Mouse (Mus musculus) gastrocnemius, postnatal 14 days (tissue): ENCODE results near the gene Cnpy2. TPM values are rescaled to one million over a fixed set of nuclear protein-coding genes. Genes with fewer than 3 reads are reported as not detected.
A peak's percentile ranks its signal among the peaks of the same experiment; 100 is the strongest.

Experiments
- DNase-seq: peaks from one replicate; pipeline ENCODE4 v3.0.0; 2021; ENCODE audit warnings: mixed read lengths
- intact Hi-C: fragments of 180-260 bp; cut with DNase I; formaldehyde crosslinking; loops from one replicate; pipeline ENCODE4 v1.15.1; 2025; ENCODE audit warnings: low total_unique reads
- total RNA-seq, 2 experiments: library from RNA; stranded (reverse); gene quantifications; 2 replicates each; pipeline ENCODE4 v1.2.3; 2021

Gene Cnpy2
- total RNA-seq, 2 experiments from 2014 or later, result 47.2 to 55.8 TPM

DNA sequence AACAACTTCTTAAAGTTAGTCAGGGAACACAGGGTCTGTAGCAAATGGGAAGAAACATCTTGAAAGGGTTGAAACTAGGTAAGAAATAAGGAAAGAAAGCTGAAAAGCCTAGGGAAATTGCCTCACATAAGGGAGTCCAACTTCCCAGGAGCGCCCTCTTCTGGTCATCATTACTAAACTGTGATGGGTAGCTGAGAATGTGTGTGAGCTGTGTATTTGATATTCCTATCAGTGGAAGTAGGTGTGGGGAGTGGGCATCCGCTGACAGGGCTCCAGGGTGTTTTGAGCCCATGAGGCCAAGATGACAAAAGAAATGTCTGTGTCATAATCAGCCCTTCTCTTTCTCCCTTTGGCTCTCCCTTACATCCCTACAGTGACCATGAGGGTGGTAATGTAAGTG is 36.5 kb downstream of the Cnpy2 start:
- peak; percentile 49 for DNase-seq
- intact Hi-C loops, result no loop called here

DNA sequence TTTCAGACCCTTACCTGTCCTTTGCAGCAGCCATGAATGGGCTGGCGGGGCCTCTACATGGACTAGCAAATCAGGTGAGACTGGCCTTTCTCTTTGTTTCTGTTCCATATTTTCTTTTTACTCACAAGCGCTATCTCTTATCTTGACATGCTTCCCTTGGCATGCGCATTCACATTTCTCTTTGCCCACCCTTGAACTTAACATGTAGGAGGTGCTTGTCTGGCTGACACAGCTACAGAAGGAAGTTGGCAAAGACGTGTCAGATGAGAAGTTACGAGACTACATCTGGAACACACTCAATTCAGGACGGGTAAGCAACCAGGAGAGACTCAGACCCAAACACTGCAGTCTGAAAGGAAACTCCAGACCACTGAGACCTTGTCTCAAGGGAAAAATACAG is 37.0 kb downstream of the Cnpy2 start:
- DNase-seq, result no peak
- intact Hi-C loops, result no loop called here

DNA sequence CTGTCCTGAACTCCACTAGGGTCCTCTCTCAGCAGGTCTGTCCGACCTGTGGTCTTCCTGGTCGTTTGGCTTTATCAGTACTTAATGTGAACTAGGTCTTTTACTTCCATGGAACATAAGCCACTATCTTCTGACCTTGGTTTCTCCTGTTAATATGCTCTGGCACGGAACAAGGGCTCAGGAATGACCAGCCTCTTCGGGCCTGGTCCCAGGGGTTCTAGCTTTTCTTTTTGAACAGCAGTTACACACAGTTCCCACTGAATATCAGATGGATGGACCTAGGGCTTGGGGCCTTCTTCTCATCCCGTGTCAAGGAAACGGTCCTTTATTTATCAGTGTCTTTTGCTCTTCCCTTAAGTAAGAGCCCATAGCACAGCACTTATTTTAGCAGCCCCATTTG is 39.6 kb downstream of the Cnpy2 start:
- intact Hi-C loops, result no loop called here
- DNase-seq, result no peak

DNA sequence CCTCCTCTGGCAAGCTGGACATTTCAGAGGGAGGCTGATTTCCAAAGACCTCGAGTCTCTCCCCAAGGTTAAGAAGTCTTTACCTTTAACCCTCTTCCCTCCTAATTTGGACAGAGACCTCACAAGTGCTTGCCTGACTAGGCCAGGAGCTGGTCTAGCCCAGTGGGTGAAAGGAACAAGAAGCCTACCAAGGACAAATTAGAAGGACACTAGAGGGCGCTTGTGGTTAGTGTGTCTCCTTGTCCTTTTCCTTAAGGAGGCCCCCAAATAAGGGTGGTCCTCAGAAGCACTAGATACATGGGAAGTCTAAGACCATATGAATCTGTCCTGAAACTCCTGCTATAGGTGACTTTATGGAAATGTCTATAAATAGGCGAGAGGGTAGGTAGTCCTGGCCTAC is 40.3 kb downstream of the Cnpy2 start:
- DNase-seq, result no peak
- intact Hi-C loops, result no loop called here

DNA sequence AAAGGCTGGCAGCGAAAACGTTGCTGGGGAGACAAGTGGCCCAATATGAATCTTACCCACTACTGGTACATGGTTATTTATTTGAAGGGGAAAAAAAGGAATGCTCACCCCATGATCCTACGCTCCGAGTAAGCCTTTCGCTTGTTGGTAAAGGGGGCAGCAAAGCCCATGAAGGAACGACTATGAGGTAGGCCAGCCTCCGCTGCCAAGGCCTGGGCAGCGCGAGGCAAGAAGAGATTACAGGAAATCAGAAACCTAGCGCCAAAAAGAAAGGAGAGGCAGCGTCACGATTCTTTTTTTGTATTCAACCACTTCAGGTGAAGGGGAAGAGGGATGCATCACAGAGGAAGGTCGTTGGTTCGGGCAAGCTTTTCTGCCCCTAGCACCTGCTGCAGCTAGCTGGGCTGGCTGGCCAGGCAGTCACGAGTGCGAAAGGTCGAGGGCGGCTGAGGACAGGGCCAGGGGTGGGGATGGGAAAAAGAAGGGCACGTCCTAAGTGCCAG is 45.7 kb downstream of the Cnpy2 start:
- intact Hi-C loops, result loop anchor here (5.0 kb wide), 1 partner anchor 89 kb away; the partner anchor contains the start of gene Smarcc2
- no peak for DNase-seq

DNA sequence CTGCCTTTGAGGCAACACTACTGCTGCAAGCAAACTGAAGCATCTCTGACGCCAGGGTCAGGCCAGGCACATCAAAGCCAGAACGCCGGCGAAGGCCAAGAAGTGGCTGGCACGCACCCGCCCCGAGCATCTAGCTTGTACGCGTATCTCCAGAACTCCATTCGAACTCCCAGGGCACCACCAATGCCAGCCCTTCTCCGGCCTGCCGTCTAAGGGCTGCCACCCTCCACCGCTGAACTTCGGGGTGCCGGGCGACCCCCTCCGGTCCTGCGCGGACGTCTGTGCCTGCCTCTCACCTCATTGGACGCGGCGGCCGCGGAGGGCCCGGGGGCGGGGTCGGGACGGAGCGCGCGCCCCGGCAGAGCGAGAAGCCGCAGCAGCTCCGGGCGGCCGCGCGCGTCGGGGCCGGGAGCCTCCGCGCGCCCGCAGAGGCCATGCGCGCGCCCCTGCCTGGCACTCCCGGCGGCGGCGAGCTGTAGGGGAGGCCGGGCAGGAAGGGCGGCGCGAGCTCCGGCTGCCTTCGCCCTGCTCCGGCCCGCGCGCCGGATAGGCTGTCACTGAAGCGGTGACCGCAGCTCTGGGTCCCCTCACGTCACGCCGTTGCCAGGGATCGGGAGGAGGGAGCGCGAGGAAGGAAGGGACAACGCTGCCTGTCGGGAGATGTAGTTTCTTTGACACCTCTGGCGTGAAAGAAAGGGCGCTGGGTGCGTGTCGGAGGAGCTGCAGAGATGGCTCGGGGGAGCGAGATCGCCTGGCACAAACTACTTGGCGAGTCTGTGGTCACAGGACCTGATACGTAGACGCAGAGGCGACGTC is 46.4 kb downstream of the Cnpy2 start, which contains the start of gene Coq10a:
Gene Coq10a, minus strand, starts transcription at position 596 of the 816 bp plus-strand sequence.
- intact Hi-C loops, result loop anchor here (5.0 kb wide), 1 partner anchor 89 kb away; the partner anchor contains the start of gene Smarcc2
- peak; percentile 93 for DNase-seq

DNA sequence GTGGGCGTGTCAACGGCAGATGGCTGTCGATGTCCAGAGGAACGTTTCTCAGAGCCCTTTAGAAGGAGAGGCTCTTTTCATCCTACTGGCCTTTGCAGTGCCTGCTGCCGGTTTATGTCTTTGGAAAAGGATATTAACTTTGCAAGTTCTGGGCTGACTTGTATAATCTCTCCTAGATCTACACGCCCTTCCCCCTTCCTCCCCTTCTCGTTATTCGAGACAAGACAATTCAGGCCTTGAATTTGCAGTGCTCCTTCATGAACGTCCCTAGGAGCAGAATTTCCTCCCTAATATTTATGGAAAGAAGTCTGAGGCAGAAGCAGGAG is 46.9 kb downstream of the Cnpy2 start:
- intact Hi-C loops, result loop anchor here (5.0 kb wide), 1 partner anchor 88 kb away; the partner anchor contains the start of gene Smarcc2
- DNase-seq, result no peak

DNA sequence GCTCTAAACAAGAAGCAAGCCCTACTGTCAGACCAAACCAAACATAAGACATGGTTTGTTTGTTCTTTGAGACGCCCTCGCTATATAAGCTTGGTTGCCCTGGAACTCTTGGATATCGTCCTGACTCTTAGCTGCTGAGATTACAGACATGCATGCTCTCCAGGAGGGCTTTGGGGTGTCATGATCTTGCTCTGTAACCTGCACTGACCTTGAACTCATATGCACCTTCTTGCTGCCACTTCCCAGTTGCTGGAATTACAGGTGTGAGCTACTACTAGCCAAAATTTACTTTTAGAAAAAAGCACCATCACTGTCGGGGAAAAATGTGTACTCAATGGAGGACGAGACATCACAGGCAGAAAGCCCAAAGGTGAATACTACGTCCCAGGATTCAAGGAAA is 47.3 kb downstream of the Cnpy2 start:
- intact Hi-C loops, result loop anchor here (5.0 kb wide), 1 partner anchor 88 kb away; the partner anchor contains the start of gene Smarcc2
- DNase-seq, result no peak

DNA sequence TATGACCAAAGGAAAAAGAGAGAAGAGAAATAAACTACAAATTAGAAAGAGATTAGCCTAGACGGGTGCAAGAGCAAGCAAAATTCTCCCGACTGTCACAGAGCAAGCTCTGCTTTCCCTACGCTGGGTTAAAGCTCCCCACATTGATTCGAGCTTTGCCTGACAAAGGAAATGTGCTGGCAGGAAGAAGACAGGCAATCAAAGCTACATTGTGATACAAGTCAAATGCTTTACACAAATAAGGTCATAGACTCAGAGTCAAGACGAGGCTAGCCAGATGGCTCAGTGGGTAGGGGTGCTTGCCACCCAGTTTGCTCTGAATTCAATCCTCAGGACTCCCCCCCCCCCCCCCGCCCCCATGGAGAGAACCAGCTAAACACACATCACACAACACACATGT is 47.8 kb downstream of the Cnpy2 start:
- DNase-seq, result no peak
- intact Hi-C loops, result no loop called here

DNA sequence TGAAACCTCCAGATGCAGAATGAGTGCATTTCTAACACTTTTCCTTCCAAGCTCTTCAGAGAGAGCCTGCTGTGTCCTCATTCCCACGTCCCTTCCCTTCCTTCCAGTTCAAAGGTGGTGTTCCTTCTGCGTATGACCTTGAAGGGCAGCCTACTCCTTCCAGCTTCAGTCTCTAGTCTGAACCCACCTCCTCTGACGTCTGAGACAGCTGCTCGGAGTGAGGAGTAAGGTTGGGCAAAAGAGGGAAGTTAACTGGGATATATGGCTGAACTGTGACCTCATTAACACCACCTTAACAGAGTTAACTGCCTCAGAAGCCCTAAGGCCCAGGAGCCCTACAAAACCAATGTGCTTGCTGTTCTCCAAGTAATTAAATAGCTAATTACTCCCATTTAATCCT is 48.3 kb downstream of the Cnpy2 start:
- intact Hi-C loops, result no loop called here
- no peak for DNase-seq

DNA sequence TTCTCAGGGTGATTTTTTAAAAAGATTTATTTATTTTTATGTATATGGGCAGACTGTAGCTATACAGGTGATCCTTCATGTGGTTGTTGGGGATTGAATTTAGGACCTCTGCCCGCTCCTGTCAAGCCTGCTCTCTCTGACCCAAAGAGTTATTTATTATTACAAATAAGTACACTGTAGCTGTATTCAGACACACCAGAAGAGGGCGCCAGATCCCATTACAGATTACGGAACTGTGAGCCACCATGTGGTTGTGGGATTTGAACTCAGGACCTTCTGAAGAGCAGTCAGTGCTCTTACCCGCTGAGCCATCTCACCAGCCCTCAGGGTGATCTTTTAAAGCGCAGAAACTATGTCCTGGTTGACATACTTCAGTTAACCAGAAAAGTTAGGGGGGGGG is 49.9 kb downstream of the Cnpy2 start:
- intact Hi-C loops, result no loop called here
- no peak for DNase-seq

DNA sequence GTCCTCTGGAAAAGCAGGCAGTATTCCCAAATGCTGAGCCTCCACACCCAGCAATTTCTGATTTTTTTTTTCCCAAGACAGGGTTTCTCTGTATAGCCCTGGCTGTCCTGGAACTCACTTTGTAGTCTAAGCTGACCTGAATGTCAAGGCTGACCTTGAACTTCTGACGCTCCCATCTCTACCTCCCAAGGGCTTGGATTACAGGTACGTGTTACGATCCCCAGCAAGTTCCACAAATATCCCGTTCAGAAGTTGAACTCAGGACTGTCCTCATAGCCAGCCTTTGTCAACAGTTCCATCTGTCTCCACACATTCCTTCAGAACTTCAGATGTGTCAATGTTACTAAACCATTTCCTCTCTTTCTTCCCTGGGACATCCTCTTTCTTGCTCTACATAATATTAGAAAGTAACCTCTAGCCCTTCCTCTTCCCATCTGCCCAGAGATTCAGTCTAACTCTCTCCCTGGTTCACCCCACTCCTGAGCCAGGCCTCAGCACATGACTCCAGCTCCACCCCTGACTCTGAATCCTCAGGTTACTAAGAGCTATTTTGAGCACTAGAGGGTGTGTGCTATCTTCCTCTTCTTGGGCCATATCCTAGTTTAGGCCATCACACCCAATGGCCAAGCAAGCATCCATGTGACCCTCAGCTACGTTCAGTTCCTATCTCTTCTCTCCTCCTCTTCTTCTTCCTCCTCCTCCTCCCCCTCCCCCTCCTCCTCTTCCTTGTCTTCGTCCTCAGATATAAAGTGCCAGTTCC is 50.9 kb downstream of the Cnpy2 start:
- intact Hi-C loops, result no loop called here
- DNase-seq, result peak; percentile 52

DNA sequence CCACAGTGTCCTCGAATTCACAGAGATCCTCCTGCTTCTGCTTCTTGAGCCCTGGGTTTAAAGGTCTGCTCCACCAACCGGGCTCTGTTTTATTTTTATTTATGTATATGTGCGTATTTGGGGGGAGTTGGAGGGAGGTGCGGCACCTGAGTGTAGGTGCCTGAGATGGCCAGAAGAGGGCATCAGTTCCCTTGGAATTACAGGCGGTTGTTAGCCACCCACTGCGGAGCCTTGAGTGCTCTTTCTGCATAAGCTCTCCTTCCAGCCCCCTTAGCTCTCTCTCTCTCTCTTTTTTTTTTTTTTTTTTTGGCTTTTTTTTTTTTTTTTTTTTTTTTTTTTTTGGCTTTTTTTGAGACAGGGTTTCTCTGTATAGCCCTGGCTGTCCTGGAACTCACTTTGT is 52.1 kb downstream of the Cnpy2 start:
- DNase-seq, result no peak
- intact Hi-C loops, result no loop called here

DNA sequence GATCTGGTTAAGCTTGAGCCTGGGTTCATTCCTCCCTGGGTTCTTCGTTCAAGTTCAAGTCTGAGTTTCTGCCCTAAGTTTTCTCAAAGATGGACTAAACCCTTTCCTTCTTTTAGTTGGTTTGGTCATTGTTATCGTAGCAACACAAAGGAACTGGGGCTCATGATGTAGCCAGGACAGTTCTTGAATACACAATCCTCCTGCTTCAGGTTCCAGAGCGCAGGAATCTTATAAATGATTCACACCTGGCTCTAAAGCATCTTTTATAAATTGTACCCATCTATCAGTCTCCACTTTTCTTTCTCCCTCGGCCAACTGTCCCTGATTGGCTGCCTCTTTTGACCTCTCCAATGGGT is 53.8 kb downstream of the Cnpy2 start:
- intact Hi-C loops, result no loop called here

DNA sequence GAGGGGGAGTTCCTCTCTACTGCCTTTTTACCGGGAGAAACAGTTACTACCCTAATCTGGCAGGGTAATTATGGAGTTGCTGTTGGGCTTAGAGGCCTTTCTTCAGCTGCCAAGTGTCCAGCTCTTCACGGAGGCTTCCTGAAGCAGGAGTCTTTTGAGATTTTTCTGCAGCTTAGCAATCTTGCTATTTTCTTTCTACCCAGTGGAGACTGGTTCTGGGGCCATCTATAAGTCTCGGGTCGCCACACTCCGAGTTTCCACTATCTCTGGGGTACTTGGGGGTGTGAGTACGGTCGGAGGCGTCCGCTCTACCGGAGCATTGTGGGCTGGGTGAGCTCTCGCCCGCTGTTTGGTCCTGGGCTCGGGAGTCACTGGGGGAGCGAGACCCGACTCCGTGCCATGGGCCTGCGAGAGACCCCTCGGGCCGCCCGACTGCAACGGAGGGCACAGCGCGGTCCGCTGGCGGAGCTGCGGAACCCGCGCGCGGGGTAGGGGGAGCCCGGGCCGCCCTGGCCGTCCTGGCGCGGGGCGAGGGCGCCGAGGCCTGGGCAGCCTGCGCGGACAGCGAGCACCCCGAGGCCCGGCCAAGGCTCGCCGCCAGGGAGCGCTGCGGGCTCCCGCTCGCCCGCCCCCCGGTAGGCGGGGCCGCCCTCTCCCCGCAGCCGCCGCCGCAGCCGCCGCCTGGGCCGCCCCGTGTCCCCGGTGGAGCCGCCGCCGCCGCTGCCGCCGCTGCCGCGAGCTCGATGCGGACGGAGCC is 54.4 kb downstream of the Cnpy2 start, which contains the start of gene Ankrd52:
Gene Ankrd52, plus strand, starts transcription at position 661 of the 757 bp plus-strand sequence.
- DNase-seq, result peak; percentile 91
- intact Hi-C loops, result no loop called here

More for the DNA sequence above, 53.8 kb downstream of the Cnpy2 start:
- DNase-seq, result no peak

Other genes starting within 250 kb of the Cnpy2 start
- gene Atp5b, start 239.2 kb upstream of the Cnpy2 start, total RNA-seq, result 1,000 to 10,000 TPM; 3,648 to 4,448 TPM
- 10 to 100 TPM; 15.2 to 15.6 TPM for gene Baz2a, start 230.9 kb upstream of the Cnpy2 start, total RNA-seq
- 10 to 100 TPM; 55.2 to 57.9 TPM for gene Rbms2, start 142.2 kb upstream of the Cnpy2 start, total RNA-seq
- 1 to 10 TPM in 1 of 2 experiments, under 1 TPM in 1; 0.88 to 1.1 TPM for gene Gls2, start 128.0 kb upstream of the Cnpy2 start, total RNA-seq
- gene Spryd4, start 110.7 kb upstream of the Cnpy2 start, total RNA-seq, result 10 to 100 TPM; 39.3 to 40.6 TPM
- gene Mip, start 96.6 kb upstream of the Cnpy2 start, total RNA-seq, result not detected
- 1 to 10 TPM; 3.9 to 5.1 TPM for gene Timeless, start 90.4 kb upstream of the Cnpy2 start, total RNA-seq
- not detected for gene Apon, start 68.4 kb upstream of the Cnpy2 start, total RNA-seq
- not detected for gene Apof, start 53.8 kb upstream of the Cnpy2 start, total RNA-seq
- gene Stat2, start 51.9 kb upstream of the Cnpy2 start, total RNA-seq, result 1 to 10 TPM; 3.6 to 4.5 TPM
- not detected for gene Il23a, start 23.7 kb upstream of the Cnpy2 start, total RNA-seq
- 1 to 10 TPM; 7.4 to 8.2 TPM for gene Pan2, start 19.1 kb upstream of the Cnpy2 start, total RNA-seq
- 100 to 1,000 TPM; 571 to 668 TPM for gene Cs, start 15.3 kb downstream of the Cnpy2 start, total RNA-seq
- gene Coq10a, start 46.5 kb downstream of the Cnpy2 start, total RNA-seq, result 100 to 1,000 TPM; 257 to 331 TPM
- 10 to 100 TPM; 53.7 to 54.8 TPM for gene Ankrd52, start 54.7 kb downstream of the Cnpy2 start, total RNA-seq
- not detected for gene Slc39a5, start 78.8 kb downstream of the Cnpy2 start, total RNA-seq
- 10 to 100 TPM; 48.2 to 51.8 TPM for gene Nabp2, start 89.0 kb downstream of the Cnpy2 start, total RNA-seq
- 10 to 100 TPM; 12.9 to 13.0 TPM for gene Rnf41, start 89.2 kb downstream of the Cnpy2 start, total RNA-seq
- gene Smarcc2, start 136.8 kb downstream of the Cnpy2 start, total RNA-seq, result 10 to 100 TPM; 43.4 to 44.6 TPM
- gene Myl6, start 171.7 kb downstream of the Cnpy2 start, total RNA-seq, result 100 to 1,000 TPM; 214 to 276 TPM
- gene Myl6b, start 176.2 kb downstream of the Cnpy2 start, total RNA-seq, result 100 to 1,000 TPM in 1 of 2 experiments, 10 to 100 TPM in 1; 54.6 to 180 TPM
- 10 to 100 TPM; 21.6 to 24.0 TPM for gene Esyt1, start 203.4 kb downstream of the Cnpy2 start, total RNA-seq
- 1 to 10 TPM; 5.0 to 6.4 TPM for gene Zc3h10, start 225.3 kb downstream of the Cnpy2 start, total RNA-seq
- gene Rpl41, start 226.8 kb downstream of the Cnpy2 start, total RNA-seq, result 1,000 to 10,000 TPM; 1,413 to 1,625 TPM
- gene Pa2g4, start 243.5 kb downstream of the Cnpy2 start, total RNA-seq, result 10 to 100 TPM; 50.2 to 54.0 TPM